Mouse (Mus musculus): ENCODE results near the gene Vmn1r204.
"Not testable (repeated sequence)": the region's sequence is repeated elsewhere in the genome, so short reads cannot be mapped to it uniquely, and the experiment has no call there.

Gene Vmn1r204

DNA sequence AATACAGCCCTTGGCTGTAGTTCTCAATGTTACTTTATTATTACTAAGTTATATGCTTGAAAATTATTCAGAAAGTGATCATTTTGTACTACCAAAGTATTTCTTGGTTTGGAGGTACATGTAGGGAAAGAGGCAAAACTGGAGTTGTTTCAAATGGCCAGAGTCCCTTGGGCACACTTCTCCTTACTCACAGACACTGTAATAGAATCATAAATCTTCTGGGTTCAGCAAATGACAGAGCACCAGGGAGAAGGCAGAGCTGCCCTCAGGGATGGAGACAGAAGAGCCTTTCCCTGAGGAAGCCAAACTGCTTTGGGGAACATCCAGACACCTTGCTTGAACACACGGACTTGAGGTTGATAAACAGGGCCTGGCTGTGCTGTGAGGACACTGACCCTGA, at the start of gene Vmn1r204:
Vmn1r204 (plus strand) TSS at position 301 of the 400 bp plus-strand sequence.
- not testable (repeated sequence) for DNase-seq (ENCODE audit: low read depth, low spot score)

GRCm38 (mm10) chr13:22505281-22505680, 47.7 kb upstream of the Vmn1r204 start, which contains the start of gene Vmn1r202:
Gene Vmn1r202 (minus strand): TSS chr13:22505381.
- no peak for DNase-seq (ENCODE audit: low read depth, low spot score)

GRCm38 (mm10) chr13:22517814-22518213, 35.2 kb upstream of the Vmn1r204 start, which contains the start of gene Vmn1r203:
Gene Vmn1r203 (plus strand): TSS chr13:22518114.
- no peak for DNase-seq (ENCODE audit: low read depth, low spot score)

DNA sequence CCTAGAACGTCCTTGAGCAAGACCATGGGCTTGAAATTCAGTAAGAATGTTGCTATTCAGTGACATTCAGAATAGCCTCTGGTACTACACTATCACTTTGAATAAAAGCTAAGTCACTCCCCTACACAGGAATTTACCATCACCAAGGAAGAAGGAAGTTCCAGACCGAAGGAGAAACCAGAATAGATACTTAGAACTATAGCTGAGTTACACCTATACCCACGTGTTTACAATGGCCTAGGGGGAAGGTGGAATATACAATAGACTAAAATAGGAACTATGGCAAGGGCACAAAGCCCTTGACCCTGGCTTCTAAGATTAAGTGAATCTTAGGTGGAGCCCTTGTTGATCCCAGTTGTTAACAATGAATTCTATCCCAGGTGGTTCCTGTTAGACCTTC, 21.9 kb downstream of the Vmn1r204 start:
- DNase-seq (ENCODE audit: low read depth, low spot score), result peak; percentile 65

GRCm38 (mm10) chr13:22583336-22583735, 30.3 kb downstream of the Vmn1r204 start:
- peak; percentile 71 for DNase-seq (ENCODE audit: low read depth, low spot score)

GRCm38 (mm10) chr13:22592900-22593299, 39.9 kb downstream of the Vmn1r204 start, which contains the start of gene Vmn1r205:
Gene Vmn1r205 (minus strand): TSS chr13:22593000.
- no peak for DNase-seq (ENCODE audit: low read depth, low spot score)

All from ZHBTc4 (cell line).